Mouse (Mus musculus) spleen, postnatal 14 days (tissue): Measurements from ENCODE around the gene Plin1.

Experiments used
- DNase-seq, 2 experiments: peaks; one replicate each; pipeline ENCODE4 v3.0.0; 2021 to 2022; ENCODE audit warnings: low spot score in 2 of 2

Plin1 gene

DNA sequence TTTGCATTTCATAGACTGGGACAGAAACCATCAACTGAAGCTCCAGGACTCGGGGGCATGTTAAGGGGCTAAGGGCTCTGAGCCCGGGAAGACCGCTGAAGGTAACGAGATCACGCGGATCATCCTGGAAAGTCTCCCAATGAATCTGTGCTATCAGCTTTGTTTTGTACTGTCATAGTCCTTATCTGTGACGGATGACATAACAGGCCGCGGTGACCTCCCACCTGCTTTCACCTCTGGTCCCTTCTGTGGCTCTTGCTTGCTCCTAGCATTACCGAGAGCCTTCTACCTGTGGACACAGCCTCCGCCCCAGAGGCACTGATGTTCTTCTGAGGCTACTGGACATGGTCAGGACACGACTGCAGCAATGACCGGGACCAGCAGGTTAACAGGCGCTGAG lies 3.8 kb upstream of the Plin1 start:
- no peak for DNase-seq

DNA sequence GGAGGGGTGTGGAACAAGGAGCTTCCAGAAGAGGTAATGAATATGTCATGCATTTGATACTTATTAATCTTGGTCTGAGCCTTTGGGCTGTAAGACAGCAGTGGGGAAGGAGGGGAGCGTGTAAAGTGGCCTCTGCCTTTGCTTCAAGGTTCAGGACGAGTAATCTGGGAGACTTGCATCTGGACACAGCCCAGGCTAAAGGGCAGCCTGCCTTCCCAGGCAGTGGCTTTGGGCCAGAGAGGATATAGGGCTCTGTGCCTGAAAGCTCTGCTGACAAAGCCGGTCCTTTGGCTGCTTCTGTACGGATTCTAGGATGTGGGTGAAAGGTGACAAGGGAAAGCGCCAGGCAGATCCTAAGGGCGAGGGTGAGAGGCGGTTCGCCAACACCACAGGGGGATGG lies 1.9 kb upstream of the Plin1 start:
- no peak for DNase-seq

DNA sequence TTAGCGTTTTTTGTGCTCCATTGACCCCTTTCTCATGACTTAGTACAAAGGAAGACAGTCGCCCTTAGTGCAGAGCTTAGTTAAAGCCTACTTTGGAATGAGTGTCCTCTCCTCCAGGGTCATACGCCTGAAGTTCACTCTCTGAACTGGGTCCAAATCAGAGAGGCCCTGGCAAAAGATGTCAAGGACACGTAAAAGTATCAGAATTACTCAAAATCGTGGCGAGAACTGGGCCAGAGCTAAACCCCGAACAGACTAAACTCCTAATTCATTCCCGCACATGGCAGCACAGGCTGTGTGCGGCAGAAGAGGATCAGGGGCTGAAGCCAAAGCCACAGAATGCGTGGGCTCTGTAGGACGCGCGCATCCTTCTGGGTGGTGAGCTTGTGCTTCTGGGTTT lies 1.3 kb downstream of the Plin1 start:
- no peak for DNase-seq

GRCm38 (mm10) chr7:79729743-79730370 lies 2.8 kb downstream of the Plin1 start:
- DNase-seq, result no peak

DNA sequence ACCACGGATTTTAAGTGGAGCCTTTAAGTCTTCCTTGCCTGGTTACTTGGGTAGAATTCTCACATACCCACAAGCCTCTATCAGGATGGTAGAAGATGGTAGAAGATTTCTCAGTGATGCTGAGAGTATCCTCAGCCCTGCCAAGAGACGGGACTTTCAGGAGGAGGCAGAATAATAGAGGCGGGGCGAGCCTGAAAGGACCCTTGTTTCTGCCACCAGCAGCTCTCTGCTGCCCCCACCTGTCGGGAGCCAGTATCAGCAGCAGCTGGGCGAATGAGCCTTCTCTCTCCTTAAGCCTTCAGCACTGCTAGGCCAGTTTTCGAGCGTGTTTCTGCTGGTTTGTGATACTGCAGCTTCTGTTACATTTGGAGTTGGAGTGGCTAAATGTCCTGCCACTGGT lies 3.5 kb downstream of the Plin1 start:
- peak in 1 of 2 experiments; percentile 38 for DNase-seq

GRCm38 (mm10) chr7:79728219-79728618 lies 4.5 kb downstream of the Plin1 start:
- DNase-seq, result peak in 1 of 2 experiments; percentile 41

GRCm38 (mm10) chr7:79727091-79727490 lies 5.6 kb downstream of the Plin1 start:
- no peak for DNase-seq

- DNase-seq, result no peak
Measured at GRCm38 (mm10) chr7:79721386-79721977, 11.2 kb downstream of the Plin1 start.

GRCm38 (mm10) chr7:79715187-79715981 lies 17.3 kb downstream of the Plin1 start, which contains the start of gene Kif7:
Gene Kif7, minus strand, starts transcription at chr7:79715720.
- DNase-seq, result peak in 1 of 2 experiments; percentile 28

DNA sequence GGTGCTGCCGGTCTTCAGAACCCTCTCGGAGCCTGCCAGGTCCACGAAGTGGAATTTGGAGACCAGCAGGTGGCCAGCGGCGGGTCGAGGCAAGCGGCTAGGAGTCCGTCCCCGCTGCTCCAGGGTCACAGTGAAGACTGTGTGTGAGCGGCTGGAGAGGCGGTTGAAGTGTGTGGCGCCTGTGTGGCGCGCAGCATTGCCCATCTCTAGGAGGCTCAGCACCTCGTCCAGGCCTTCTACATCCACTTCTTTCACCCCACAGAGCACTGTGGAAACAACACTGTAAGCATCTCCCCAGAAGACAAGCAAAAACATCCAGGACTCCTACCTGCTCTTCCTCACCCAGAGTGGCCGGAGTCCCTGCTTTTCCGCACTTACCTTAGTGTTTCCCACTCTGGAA lies 21.9 kb downstream of the Plin1 start:
- DNase-seq, result no peak

DNA sequence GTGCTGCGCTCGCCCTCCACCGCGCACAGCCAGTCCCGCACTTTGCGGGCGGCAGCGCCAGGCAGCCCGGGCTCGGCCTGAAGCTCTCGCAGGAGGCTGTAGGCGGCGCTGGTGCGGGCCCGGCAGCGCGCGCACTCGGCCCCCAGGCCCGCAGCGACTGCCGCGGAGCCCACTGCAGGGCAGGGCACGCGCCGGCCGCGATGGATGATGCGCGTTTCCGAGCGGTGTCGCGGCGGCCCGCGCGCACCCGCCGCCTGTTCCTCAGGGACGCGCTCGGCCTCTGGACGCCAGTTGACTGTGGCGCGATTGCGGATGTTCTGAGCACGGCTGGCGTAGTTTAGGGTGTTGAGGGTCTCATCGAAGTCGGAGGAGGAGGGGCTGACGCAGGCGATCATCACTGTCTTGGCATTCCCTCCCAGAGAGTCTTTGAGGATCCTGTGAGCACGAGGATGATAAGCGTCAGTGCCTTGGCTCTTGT lies 22.5 kb downstream of the Plin1 start:
- DNase-seq, result no peak

DNA sequence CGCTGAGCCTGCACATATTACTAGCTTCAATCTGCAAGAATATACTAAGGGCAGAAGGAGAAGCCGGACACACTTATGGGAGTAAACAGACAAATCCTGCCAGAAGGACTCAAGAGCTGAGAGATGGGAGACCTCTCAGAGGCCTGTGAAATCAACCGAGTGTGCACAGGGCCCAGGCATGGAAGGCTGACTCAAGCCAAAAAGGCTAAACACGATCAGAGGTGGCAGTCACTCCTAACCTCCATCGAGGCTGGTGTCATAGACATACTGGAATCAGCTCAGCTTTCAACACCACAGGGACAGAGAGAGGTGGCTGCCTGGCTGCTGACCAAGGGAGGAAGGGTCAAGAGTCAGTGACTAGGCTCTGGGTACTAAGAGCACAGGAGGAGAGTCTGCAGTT lies 27.5 kb downstream of the Plin1 start:
- no peak for DNase-seq

DNA sequence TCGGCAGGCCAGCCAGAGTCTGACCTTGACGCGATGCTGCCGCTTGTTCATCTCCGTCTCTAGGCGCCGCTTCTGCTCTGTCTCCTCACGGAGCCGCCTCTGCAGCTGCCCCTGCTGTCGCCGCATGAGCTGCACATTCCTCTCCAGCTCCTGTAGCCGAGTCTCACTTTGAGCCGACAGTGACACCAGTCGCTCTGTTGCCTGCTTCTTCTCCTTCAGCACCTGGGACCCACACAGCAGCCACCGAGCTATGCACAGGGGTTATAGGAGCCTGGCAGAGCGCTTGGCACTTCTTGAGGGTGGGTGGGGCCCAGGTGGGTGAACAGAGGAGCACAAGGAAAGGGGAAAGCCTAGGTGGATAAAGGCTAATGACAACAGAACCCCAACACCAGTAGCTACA lies 29.9 kb downstream of the Plin1 start:
- no peak for DNase-seq

GRCm38 (mm10) chr7:79696495-79696894 lies 36.2 kb downstream of the Plin1 start:
- no peak for DNase-seq

DNA sequence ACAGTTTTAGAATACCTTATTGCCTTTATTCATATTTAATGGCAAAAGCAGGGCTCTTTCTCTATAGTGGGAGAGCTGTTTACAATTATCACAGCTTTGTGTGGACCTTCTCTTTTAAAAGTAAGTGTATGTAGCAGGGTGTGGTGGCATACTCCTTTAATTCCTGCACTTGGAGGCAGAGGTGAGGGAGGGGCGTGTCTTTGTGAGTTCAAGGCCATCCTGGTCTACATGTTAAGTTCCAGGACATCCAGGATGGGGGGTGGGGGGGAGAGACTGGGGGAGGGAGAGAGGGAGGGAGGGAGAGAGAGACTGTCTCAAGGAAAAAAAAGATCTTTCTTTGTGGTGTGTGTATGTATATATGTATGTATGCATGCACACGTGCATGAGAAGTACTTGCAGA lies 52.5 kb downstream of the Plin1 start:
- no peak for DNase-seq

- DNase-seq, result no peak
Measured at GRCm38 (mm10) chr7:79679186-79679585, 53.5 kb downstream of the Plin1 start.

DNA sequence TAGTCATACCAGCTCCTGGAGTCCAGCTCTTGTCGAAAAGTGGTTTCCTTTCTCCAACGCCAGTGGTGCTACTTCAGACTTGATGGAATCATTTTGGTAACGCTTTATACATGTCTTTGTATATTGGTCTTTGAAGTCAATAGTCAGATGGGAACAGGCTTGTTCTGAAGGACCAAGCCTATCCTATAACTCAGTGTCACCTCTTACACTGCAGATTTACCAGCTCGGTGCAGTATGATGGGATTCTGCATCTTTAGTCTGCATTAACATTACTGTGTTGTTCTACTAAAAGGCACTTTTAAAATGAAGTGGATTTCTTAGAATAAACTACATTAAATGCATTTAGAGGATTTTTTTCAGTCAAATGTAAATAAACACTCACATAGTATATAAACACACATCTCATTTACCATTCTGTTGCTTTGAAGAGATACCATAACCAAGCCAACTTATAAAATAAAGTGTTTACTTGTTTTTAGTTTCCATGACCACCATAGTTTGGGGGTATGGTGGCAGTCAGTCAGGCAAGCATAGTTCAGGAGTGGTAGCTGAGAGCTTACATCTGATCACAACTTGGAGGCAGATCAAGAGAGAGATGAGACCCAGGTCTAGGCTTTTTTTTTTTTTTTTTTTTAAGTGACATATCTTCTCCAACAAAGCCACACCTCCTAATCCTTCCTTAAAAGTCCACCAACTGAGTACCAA lies 61.7 kb downstream of the Plin1 start:
- no peak for DNase-seq
